Mouse (Mus musculus) C2C12 (cell line): ENCODE measurements around the gene Acer3.

ENCODE experiments used
- CEBPB ChIP-seq: IDR thresholded peaks from one replicate; pipeline ENCODE4 v1.6.1; 2011; ENCODE audit warnings: low read depth, mild to moderate bottlenecking, control low read depth, moderate library complexity
- CTCF ChIP-seq: IDR thresholded peaks from one replicate; pipeline ENCODE4 v1.5.1; 2011; ENCODE audit not compliant: control insufficient read depth, insufficient read depth, insufficient read length
- FOSL1 ChIP-seq: IDR thresholded peaks from one replicate; pipeline ENCODE4 v1.8.0; 2011; ENCODE audit warnings: mild to moderate bottlenecking, low read length; ENCODE audit not compliant: poor library complexity, insufficient read depth, severe bottlenecking
- MAX ChIP-seq: IDR thresholded peaks from one replicate; pipeline ENCODE4 v1.6.1; 2011; ENCODE audit warnings: mild to moderate bottlenecking, control low read depth
- MYOD1 ChIP-seq: IDR thresholded peaks from one replicate; pipeline ENCODE4 v1.6.1; 2011; ENCODE audit warnings: low read depth; ENCODE audit not compliant: control insufficient read depth, insufficient read length
- MYOG ChIP-seq: IDR thresholded peaks from one replicate; pipeline ENCODE4 v1.6.1; 2011; ENCODE audit not compliant: control insufficient read depth, insufficient read length; ENCODE audit errors: extremely low read depth
- USF1 ChIP-seq: IDR thresholded peaks from one replicate; pipeline ENCODE4 v1.6.1; 2011; ENCODE audit warnings: low read depth, mild to moderate bottlenecking, control low read depth, moderate library complexity

- no peak for TF ChIP-seq FOSL1
- no peak for TF ChIP-seq MAX
- TF ChIP-seq CTCF, result no peak
- TF ChIP-seq CEBPB, result no peak
- TF ChIP-seq USF1, result no peak
- TF ChIP-seq MYOG, result no peak
- TF ChIP-seq MYOD1, result no peak
Measured at GRCm38 (mm10) chr7:98164999-98165528, 155.9 kb downstream of the Acer3 start.
